Mouse (Mus musculus) embryonic facial prominence, embryonic 11.5 days (tissue): ENCODE data around the gene Lrguk. TPM values are rescaled to one million over a fixed set of nuclear protein-coding genes. Genes with fewer than 3 reads are reported as not detected.

Source experiments
- ATAC-seq: fragments of 200-750 bp; cut with Nextera tagmentation; replicated peaks from 2 replicates; pipeline ENCODE4 v1.8.0; 2017; ENCODE audit warnings: low read depth; ENCODE audit not compliant: insufficient number of reproducible peaks, low FRiP score, low TSS enrichment
- DNase-seq: peaks from one replicate; pipeline ENCODE4 v3.0.0-alpha.2; 2015; ENCODE audit warnings: low spot score
- H3K27ac ChIP-seq: fragments of 300-500 bp; sonication (generic); replicated peaks from 2 replicates; pipeline ENCODE4 v1.5.1; 2014; ENCODE audit warnings: mild to moderate bottlenecking, low read depth, low read length, control low read depth
- H3K27me3 ChIP-seq: fragments of 300-500 bp; sonication (generic); 2 replicates; pipeline ENCODE4 v1.6.1; 2014; ENCODE audit warnings: mild to moderate bottlenecking, low read length, moderate library complexity, mixed read lengths; ENCODE audit not compliant: control insufficient read depth, insufficient read depth
- H3K36me3 ChIP-seq: fragments of 300-500 bp; sonication (generic); replicated peaks from 2 replicates; pipeline ENCODE4 v1.6.1; 2014; ENCODE audit warnings: low read depth, mild to moderate bottlenecking, low read length, moderate library complexity, mixed read lengths; ENCODE audit not compliant: control insufficient read depth, insufficient read depth
- H3K4me1 ChIP-seq: fragments of 300-500 bp; sonication (generic); 2 replicates; pipeline ENCODE4 v1.6.1; 2014; ENCODE audit warnings: low read length, mixed read lengths; ENCODE audit not compliant: control insufficient read depth, insufficient read depth
- H3K4me2 ChIP-seq: fragments of 300-500 bp; sonication (generic); 2 replicates; pipeline ENCODE4 v1.6.1; 2014; ENCODE audit warnings: low read depth, mild to moderate bottlenecking, control low read depth, low read length, moderate library complexity
- H3K4me3 ChIP-seq: fragments of 300-500 bp; sonication (generic); 2 replicates; pipeline ENCODE4 v1.5.1; 2014; ENCODE audit warnings: low read depth, low read length, control low read depth
- H3K9ac ChIP-seq: fragments of 300-500 bp; sonication (generic); replicated peaks from 2 replicates; pipeline ENCODE4 v1.6.1; 2014; ENCODE audit warnings: mild to moderate bottlenecking, control low read depth, low read length
- H3K9me3 ChIP-seq: fragments of 300-500 bp; sonication (generic); replicated peaks from 2 replicates; pipeline ENCODE4 v1.6.1; 2016; ENCODE audit warnings: mild to moderate bottlenecking, low read length, inconsistent platforms, mixed read lengths; ENCODE audit not compliant: control insufficient read depth
- WGBS: fragments of 180-500 bp; shearing (Covaris S2); extraction: QIAGEN DNeasy Blood & Tissue Kit; methylation state at CpG from one replicate; pipeline ENCODE4 v1.1.7; 2014; 5-methylcytosine and 5-hydroxymethylcytosine counted together
- polyA plus RNA-seq: library from polyadenylated mRNA; unstranded; fragments of >200 nt; fragmentation: Nextera tagmentation; extraction: Ambion mirVana; gene quantifications from 2 replicates; pipeline ENCODE4 v1.2.1, GENCODE M21; 2014

Lrguk gene
- polyA plus RNA-seq, 1 experiment from 2014 or later: 0.67 TPM

DNA sequence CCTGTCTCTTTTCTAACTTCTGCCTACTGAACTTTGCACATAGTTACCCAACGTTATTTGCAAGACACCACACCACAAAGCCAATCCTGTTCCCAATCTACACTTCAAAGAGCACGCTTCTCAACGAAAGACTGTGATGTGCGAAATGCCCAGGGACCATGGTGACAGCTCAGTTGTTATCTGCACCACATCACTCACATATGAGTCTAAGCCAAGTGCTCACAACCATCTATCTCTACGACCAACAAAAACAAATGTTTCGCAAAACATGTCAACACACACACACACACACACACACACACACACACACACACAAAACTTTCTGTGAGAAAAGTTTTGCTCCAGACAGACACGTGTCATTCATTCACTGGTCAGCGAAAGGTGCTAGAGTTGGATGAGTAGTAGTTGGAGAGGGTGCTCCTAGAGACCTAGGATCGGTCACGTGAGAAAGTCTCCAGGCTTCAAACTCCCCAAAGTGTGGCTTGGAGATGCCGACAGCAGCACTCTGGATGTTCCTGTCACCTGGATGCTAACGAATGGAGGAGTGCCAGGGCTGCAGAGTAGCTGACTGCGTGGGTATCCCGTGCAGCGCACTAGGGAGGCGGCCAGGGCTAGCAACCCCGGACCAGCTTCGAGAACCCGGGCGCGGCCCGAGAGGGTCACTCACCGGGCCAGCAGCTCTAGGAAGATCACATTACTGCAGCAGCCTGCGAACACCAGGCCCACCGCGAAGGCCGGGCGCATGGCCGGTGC, 147.0 kb downstream of the Lrguk start:
- H3K4me3 ChIP-seq: peak overlapping the region; percentile 75
- H3K4me2 ChIP-seq: peak overlapping the region; percentile 66
- H3K27me3 ChIP-seq: no peaks in the 10 kb centered on the region
- H3K4me1 ChIP-seq: no peaks in the 10 kb centered on the region
- peak overlapping the region; percentile 66; the same call in 1 of the 2 replicates for H3K27ac ChIP-seq
- ATAC-seq (peak; percentile 83), DNase-seq (no peak)
- 4% methylated on average over 29 of the region's 29 CpGs for WGBS
- H3K36me3 ChIP-seq: no peaks in the 10 kb centered on the region
- H3K9me3 ChIP-seq: no peaks in the 10 kb centered on the region
- H3K9ac ChIP-seq: peak overlapping the region; percentile 80

GRCm38 (mm10) chr6:34176864-34177247, 147.6 kb downstream of the Lrguk start, which contains the start of gene Slc35b4:
Gene Slc35b4, minus strand, starts transcription at chr6:34177111.
- H3K27ac ChIP-seq: peak within 1 kb of the TSS; percentile 66; the same call in 1 of the 2 replicates
- H3K36me3 ChIP-seq: no peaks in the 10 kb centered on the region
- H3K4me3 ChIP-seq: peak within 1 kb of the TSS; percentile 75
- peak; percentile 99 for DNase-seq
- H3K4me2 ChIP-seq: peak within 1 kb of the TSS; percentile 66
- H3K9ac ChIP-seq: peak within 1 kb of the TSS; percentile 80
- H3K27me3 ChIP-seq: no peaks in the 10 kb centered on the region
- H3K9me3 ChIP-seq: no peaks in the 10 kb centered on the region
- WGBS: under 1% methylated on average over 29 of the region's 29 CpGs
- ATAC-seq: peak; percentile 100
- no peaks in the 10 kb centered on the region for H3K4me1 ChIP-seq

GRCm38 (mm10) chr6:34179007-34179406, 149.8 kb downstream of the Lrguk start:
- H3K4me1 ChIP-seq: no peaks in the 10 kb centered on the region
- no peaks in the 10 kb centered on the region for H3K36me3 ChIP-seq
- H3K4me3 ChIP-seq: no peak overlapping the region
- 85% methylated on average over 3 of the region's 3 CpGs for WGBS
- H3K9me3 ChIP-seq: no peaks in the 10 kb centered on the region
- H3K27ac ChIP-seq: no peak overlapping the region
- no peak for ATAC-seq
- no peak overlapping the region for H3K9ac ChIP-seq
- DNase-seq: no peak
- no peak overlapping the region for H3K4me2 ChIP-seq
- H3K27me3 ChIP-seq: no peaks in the 10 kb centered on the region

DNA sequence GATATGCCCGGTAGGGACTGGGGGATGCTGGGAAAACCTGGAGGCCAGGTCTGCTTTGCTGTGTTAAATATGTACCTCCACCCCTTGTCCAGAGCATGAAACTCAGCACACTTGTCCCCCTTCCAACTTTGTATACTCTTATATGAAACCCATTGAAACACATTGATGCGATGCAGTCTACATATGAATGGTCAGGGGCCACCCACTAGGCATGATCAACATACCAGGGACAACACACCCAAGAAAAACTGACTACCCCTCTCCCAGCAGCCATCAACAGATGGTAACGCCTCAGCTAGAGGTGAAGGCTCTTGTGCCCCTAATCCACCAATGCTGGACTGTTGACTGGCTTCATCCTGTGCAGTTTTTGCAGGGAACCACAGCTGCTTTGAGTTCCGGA, 150.7 kb downstream of the Lrguk start:
- ATAC-seq: no peak
- Histone ChIP-seq H3K4me1 (no peaks in the 10 kb centered on the region), H3K36me3 (no peaks in the 10 kb centered on the region), H3K27me3 (no peaks in the 10 kb centered on the region), H3K4me3 (no peak overlapping the region), H3K9me3 (no peaks in the 10 kb centered on the region), H3K9ac (no peak overlapping the region), H3K27ac (no peak overlapping the region), H3K4me2 (no peak overlapping the region)
- WGBS: 81% methylated on average over 4 of the region's 4 CpGs
- DNase-seq: no peak

DNA sequence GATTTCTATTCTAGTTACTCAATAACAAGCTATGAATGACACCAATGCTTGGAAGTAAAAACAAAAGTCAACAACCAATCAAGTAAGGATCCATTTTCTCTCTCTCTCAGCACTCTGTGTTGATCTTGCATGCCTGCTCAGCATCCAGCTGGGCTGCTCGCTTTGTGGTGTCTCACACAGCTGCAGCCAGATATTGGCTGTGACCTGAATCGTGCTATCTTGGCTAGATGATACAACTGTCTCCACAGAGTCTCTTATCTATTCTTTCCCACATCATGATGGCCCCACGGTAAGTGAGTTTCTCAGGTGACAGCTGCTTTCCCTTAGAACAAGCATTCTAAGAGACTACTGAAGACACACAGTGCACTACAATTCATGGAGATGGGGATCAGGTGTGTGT, 152.7 kb downstream of the Lrguk start:
- H3K27me3 ChIP-seq: no peaks in the 10 kb centered on the region
- no peak overlapping the region for H3K9ac ChIP-seq
- ATAC-seq (no peak), DNase-seq (no peak)
- WGBS: 74% methylated on average over 3 of the region's 3 CpGs
- H3K4me3 ChIP-seq: no peak overlapping the region
- no peak overlapping the region for H3K27ac ChIP-seq
- no peaks in the 10 kb centered on the region for H3K9me3 ChIP-seq
- H3K4me1 ChIP-seq: no peaks in the 10 kb centered on the region
- H3K36me3 ChIP-seq: no peaks in the 10 kb centered on the region
- H3K4me2 ChIP-seq: no peak overlapping the region

GRCm38 (mm10) chr6:34183326-34183725, 154.1 kb downstream of the Lrguk start:
- 86% methylated on average over 3 of the region's 3 CpGs for WGBS
- H3K9ac ChIP-seq: no peak overlapping the region
- no peak overlapping the region for H3K4me2 ChIP-seq
- H3K4me3 ChIP-seq: no peak overlapping the region
- H3K36me3 ChIP-seq: no peaks in the 10 kb centered on the region
- H3K27ac ChIP-seq: no peak overlapping the region
- no peaks in the 10 kb centered on the region for H3K9me3 ChIP-seq
- DNase-seq: no peak
- ATAC-seq: no peak
- no peaks in the 10 kb centered on the region for H3K4me1 ChIP-seq
- H3K27me3 ChIP-seq: no peaks in the 10 kb centered on the region

Other genes starting within 250 kb of the Lrguk start
- 47.3 and 51.3 TPM in 2 replicates for gene Slc35b4, start 147.7 kb downstream of the Lrguk start, polyA plus RNA-seq